Mouse (Mus musculus) layer of hippocampus, adult 11-12 months (tissue): ENCODE data around the gene Gm21958.
"Not testable (repeated sequence)": the region's sequence is repeated elsewhere in the genome, so short reads cannot be mapped to it uniquely, and the experiment has no call there.

Source experiments
- DNase-seq: peaks from one replicate; pipeline ENCODE4 v3.0.0; 2022; ENCODE audit warnings: low spot score

Gene Gm21958

DNA sequence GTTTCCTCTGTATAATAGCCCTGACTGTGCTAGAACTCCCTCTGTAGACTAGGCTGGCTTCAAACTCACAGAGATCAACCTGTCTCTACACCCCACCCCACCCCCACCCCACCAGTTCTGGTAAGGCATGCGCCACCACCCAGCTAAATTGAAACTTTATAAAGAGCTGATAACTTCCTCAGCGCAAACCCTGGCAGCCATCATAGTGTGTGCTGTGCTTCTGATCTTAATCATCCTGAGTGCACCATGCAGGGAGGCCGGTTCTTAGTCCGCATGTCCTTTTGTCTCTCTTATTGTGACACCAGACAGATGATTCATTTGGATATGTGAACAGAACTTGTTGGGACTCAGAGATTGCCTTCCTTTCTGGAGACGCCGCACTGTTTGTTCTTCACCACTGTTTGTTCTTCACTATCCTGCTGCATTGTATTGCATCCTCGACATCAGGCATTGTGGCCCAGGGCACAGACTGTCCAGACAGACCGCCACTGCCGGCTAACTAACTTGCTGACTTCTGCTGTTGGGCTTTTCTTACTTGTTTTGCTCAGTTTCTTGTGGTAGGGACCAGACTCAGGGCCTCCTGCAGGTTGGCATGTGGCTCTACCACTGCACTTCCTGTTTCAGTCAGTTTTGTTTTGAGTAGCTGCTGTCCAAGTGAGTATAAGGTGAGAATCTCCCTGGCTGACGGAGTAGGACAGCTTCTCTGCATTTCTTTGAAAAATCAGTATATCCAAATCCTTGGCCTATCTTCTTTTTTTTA lies 9.8 kb upstream of the Gm21958 start:
- DNase-seq = peak; percentile 32

GRCm38 (mm10) chr3:54718947-54719346 lies 4.8 kb upstream of the Gm21958 start:
- peak; percentile 42 for DNase-seq

DNA sequence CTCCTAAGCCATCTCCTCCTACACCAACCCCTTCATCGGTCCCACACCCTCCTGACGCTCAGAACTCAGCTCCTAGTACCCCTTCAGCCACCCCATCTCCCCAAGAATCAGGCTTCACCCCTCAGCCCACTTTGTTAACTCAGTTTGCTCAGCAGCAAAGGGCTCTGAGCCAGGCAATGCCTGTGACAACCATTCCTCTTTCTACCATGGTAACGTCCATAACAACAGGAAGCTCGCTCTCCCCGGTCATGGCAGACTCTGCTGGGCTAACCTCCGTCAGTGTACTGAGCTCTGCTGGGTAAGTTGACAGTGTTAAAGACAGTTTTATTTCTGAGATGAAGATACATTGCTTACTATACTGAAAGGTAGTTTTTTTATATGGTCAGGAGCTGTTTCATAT lies 3.2 kb upstream of the Gm21958 start:
- no peak for DNase-seq

- DNase-seq = no peak
Measured at GRCm38 (mm10) chr3:54715461-54715860, 1.3 kb upstream of the Gm21958 start.

DNA sequence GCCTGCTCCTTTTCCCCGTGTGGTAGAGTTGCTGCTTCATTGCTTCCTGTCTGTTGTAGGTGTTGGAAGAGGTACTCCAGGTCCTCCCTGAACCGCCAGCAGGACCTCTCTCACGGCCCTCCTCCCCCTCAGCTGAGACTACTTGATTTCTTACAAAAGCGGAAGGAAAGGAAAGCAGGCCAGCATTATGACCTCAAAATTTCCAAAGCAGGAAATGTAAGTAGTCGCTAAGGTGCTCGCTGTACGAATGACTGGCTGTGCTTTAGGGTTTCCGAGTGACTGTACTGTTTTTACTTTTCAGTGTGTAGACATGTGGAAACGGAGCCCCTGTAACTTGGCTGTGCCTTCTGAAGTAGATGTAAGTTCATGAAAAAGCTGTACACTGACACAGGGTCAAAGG lies 5.2 kb downstream of the Gm21958 start:
- no peak for DNase-seq

DNA sequence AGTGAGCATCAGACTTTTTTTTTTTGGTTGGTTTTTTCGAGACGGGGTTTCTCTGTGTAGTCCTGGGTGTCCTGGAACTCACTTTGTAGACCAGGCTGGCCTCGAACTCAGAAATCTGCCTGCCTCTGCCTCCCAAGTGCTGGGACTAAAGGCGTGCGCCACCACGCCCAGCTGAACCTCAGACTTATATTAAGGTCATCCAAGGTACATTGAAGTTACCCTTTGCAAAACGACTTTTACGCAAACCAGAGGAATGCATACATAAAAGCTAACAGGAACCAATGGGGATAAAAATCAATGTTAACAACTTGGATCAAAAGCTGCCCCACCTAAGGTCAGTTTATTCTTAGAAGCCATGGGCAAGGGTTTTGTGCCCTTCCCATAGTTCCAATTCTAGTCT lies 10.0 kb downstream of the Gm21958 start:
- not testable (repeated sequence) for DNase-seq

DNA sequence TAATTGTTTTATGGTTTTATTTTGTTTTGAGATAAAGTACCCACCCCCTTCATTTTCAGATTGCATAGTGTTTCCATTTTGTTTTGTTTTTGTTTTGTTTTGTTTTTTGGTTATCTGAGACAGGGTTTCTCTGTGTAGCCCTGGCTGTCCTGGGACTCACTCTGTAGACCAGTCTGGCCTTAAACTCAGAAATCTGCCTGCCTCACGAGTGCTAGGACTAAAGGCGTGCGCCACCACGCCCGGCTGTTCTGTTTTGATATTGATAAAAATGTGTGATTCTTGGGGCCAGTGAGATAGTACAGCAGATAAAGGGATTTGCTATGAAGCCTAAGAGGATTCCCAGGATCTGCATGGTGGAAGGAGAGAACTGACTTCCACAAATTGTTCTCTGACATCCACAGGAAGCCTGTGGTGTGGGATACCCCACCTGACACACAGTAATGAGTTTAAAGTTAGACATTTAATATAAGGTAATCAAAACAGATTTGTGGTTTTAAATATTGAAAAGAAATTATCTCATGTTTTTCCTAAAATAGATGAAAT lies 14.3 kb downstream of the Gm21958 start:
- DNase-seq = no peak

DNA sequence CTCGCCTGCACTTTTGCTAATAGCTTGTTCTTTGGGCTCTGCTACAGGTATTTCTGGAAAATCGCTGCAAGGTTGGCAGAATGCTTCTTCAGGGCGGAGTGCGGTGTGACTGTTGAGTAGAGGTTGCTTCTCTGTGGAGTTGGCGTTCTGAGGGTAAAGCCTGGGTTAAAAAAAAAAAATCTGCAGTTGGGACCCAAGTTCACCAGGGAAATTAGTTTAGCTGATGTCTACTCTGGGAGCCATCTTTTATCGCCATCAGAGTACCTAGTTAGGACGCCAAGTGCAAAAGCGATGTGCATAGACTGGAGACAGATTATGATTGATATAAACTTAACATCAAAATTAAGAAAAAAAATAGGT lies 21.1 kb downstream of the Gm21958 start:
- DNase-seq = no peak

- peak; percentile 93 for DNase-seq
Measured at GRCm38 (mm10) chr3:54692202-54693055, 21.7 kb downstream of the Gm21958 start, which contains the start of gene Supt20. Supt20 (plus strand) TSS chr3:54692807.

- no peak for DNase-seq
Measured at GRCm38 (mm10) chr3:54689091-54689490, 25.1 kb downstream of the Gm21958 start.

- no peak for DNase-seq
Measured at GRCm38 (mm10) chr3:54687245-54687644, 26.9 kb downstream of the Gm21958 start.

DNA sequence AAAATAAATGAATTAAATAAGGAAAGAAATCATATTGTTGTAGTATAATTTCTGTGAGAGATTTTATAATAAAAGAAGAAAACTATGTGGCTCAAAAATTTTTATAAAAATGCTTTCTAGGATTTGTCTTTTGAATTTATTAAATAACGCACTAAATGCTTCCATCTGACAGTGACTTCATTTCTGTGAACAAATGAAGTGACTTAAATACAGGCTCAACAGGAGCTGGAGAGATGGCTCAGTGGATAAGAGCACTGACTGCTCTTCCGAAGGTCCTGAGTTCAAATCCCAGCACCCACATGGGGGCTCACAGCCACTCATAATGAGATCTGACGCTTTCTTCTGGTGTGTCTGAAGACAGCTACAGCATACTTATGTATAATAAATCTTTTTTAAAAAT lies 29.0 kb downstream of the Gm21958 start:
- no peak for DNase-seq

- no peak for DNase-seq
Measured at GRCm38 (mm10) chr3:54681310-54682204, 32.6 kb downstream of the Gm21958 start.

GRCm38 (mm10) chr3:54676818-54677217 lies 37.3 kb downstream of the Gm21958 start:
- no peak for DNase-seq

DNA sequence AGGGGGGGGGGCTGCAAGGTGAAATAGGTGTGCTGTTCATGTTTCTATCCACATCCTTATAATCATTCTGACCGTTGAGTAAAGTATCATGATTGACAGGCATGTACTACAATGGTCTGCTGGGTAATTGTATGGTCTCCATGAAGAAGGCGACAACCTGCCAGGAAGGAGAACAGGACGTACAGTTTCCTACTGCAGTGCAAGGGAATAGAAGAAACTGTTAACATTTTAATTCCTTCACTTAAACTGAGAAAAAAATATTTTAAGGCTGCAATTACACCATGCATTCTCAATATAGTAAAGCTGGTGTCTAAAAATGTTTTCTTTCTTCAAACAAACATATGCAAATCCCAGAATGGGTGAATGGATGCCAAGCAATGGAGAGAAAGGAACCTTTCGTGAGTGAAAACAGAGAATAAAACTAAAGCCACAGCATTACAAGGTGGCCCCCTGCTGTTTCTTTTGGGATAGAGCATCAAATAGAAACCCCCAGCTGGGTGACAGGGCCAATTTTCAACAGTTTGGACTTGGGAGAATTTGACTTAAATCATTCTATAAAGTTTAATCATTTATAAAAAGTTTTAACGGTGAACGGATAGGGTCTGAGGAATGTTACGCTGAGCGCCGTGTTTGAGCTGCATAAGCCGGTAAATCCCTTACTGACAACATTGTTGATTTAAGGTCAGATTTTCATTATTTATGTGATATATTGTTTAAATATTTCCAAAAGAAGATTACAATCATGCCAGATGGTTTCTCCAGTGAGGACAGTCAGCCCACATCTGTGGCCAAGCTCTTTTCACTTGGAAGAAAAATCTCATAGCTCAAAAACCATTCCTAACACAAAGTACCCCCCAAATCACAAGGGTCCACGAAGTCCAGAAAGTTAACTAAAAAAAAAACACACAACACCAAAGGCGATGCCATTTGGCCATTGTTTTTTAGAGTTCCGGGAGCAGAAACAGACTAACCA lies 41.3 kb downstream of the Gm21958 start:
- DNase-seq = peak; percentile 63

GRCm38 (mm10) chr3:54672111-54672510 lies 42.0 kb downstream of the Gm21958 start:
- DNase-seq = no peak

GRCm38 (mm10) chr3:54669559-54669958 lies 44.6 kb downstream of the Gm21958 start:
- DNase-seq = no peak

DNA sequence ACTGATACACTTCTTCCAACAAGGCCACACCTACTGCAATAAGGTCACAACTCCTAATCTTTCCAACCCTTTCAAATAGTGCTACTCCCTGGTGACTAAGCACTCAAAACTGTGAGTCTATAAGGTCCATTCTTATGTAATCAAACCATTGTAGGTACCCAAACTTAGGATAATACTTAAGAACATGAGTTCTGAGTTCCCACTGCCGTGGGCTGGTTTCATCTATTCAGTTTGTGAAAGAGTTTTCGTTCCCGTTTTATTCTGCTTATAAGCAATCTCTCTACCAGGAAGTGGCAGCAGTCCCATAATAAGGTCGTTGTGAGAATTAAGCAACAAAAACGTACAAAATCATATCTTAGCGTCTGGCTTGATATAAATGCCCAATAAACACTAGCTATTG lies 45.4 kb downstream of the Gm21958 start:
- DNase-seq = no peak

GRCm38 (mm10) chr3:54668141-54668540 lies 46.0 kb downstream of the Gm21958 start:
- no peak for DNase-seq
